Mouse (Mus musculus) B cell, adult (primary cell): ENCODE results near the gene Defa37. TPM values are rescaled to one million over a fixed set of nuclear protein-coding genes. Genes with fewer than 3 reads are reported as not detected.

Experiments
- total RNA-seq: library from RNA; stranded (reverse); gene quantifications from 4 replicates; pipeline ENCODE4 v1.2.4, GENCODE M21; 2023; ENCODE audit not compliant: inconsistent age

Gene Defa37
- total RNA-seq: not detected in 4 replicates

DNA sequence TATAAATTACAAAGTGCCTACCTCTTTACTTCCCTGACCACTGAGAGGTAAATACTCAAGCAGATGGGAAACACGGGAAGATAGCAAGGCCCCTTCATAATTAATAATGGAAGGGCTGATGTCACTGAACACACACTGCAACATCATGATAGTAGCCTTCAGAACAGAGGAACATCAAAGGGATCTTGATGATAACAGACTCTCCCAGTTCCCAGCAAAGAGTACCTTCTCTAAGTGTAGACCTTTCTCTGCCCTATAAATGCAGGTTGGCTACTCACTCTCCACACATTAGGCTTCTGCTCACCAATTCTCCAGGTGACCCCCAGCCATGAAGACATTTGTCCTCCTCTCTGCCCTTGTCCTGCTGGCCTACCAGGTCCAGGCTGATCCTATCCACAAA is at the start of gene Defa37:
Gene Defa37, plus strand, starts transcription at position 301 of the 400 bp plus-strand sequence.

DNA sequence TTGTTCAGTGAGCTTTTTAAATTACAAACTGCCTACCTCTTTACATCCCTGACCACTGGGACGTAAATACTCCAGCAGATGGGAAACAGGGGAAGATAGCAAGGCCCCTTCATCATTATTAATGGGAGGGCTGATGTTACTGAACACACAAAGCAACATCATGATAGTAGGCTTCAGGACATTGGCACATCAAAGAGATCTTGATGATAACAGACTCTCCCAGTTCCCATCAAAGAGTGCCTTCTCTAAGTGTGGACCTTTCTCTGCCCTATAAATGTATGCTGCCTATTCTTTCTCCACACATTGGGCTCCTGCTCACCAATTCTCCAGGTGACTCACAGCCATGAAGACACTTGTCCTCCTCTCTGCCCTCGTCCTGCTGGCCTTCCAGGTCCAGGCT is 36.5 kb upstream of the Defa37 start, which contains the start of gene Defa32:
Gene Defa32, plus strand, starts transcription at position 301 of the 400 bp plus-strand sequence.

DNA sequence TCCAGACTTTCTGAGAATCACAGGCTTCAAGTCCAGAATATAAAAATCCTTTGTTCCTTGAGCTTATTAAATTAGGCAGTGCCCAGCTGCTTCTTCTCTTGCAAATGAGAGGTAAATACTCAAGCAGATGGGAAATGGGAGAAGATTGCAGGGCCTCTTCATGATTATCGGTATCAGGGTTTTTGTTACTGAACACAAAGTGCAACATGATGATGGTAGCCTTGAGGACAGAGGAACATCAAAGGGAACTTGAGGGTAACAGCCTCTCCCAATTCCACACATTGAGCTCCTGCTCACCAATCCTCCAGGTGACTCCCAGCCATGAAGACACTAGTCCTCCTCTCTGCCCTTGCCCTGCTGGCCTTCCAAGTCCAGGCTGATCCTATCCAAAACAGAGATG is 17.5 kb downstream of the Defa37 start, which contains the start of gene Defa28:
Gene Defa28, plus strand, starts transcription at position 301 of the 400 bp plus-strand sequence.

DNA sequence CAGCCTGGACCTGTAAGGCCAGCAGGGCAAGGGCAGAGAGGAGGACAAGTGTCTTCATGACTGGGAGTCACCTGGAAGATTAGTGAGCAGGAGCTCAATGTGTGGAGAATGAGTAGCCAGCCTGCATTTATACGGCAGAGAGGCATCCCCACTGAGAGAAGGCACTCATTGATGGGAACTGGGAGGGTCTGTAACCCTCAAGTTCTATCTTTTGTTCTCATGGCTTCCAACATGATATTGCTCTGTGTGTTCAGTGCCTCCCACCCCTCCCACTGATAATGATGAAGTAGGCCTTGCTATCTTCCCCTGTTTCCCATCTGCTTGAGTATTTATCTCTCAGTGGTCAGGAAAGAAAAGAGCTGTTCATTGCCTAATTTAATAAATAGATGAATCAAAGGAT is 29.2 kb downstream of the Defa37 start, which contains the start of gene Gm7861:
Gene Gm7861, minus strand, starts transcription at position 101 of the 400 bp plus-strand sequence.

Other genes starting within 250 kb of the Defa37 start
- not detected in 4 replicates for gene Defa27, start 249.8 kb upstream of the Defa37 start, total RNA-seq
- not detected in 4 replicates for gene Defa29, start 238.4 kb upstream of the Defa37 start, total RNA-seq
- not detected in 4 replicates for gene Defa2, start 186.9 kb upstream of the Defa37 start, total RNA-seq
- not detected in 4 replicates for gene Defa33, start 173.6 kb upstream of the Defa37 start, total RNA-seq
- not detected in 4 replicates for gene Defa36, start 138.0 kb upstream of the Defa37 start, total RNA-seq
- not detected in 4 replicates for gene Gm7849, start 108.8 kb upstream of the Defa37 start, total RNA-seq
- not detected in 4 replicates for gene Defa20, start 56.1 kb upstream of the Defa37 start, total RNA-seq
- not detected in 4 replicates for gene Defa32, start 36.4 kb upstream of the Defa37 start, total RNA-seq
- not detected in 4 replicates for gene Defa28, start 17.6 kb downstream of the Defa37 start, total RNA-seq
- not detected in 4 replicates for gene Gm7861, start 29.1 kb downstream of the Defa37 start, total RNA-seq
- gene Defa26, start 52.8 kb downstream of the Defa37 start, total RNA-seq: not detected in 4 replicates
- not detected in 4 replicates for gene Defa17, start 90.4 kb downstream of the Defa37 start, total RNA-seq
- gene Defa34, start 100.4 kb downstream of the Defa37 start, total RNA-seq: not detected in 4 replicates
- not detected in 4 replicates for gene AY761184, start 138.3 kb downstream of the Defa37 start, total RNA-seq
- gene Defa24, start 169.1 kb downstream of the Defa37 start, total RNA-seq: not detected in 4 replicates